Mouse (Mus musculus): Measurements from ENCODE around the gene Gm10945. TPM values are rescaled to one million over a fixed set of nuclear protein-coding genes. Genes with fewer than 3 reads are reported as not detected.

Gm10945 gene
- polyA plus RNA-seq, 1 experiment from 2014 or later, result not detected

Other genes with a start within 250 kb of the Gm10945 start
- gene Oprm1, start 3.3 kb downstream of the Gm10945 start, polyA plus RNA-seq (2015; fragmentation: Nextera tagmentation; extraction: Ambion mirVana), result not detected in 2 replicates

Measured in embryonic facial prominence, embryonic 15.5 days (tissue).